Mouse (Mus musculus) adrenal gland, adult 8-10 months (tissue): ENCODE data around the gene Serpina3j. TPM values are rescaled to one million over a fixed set of nuclear protein-coding genes. Genes with fewer than 3 reads are reported as not detected.

Experiments
- total RNA-seq, 4 experiments: library from RNA; stranded (reverse); gene quantifications; 2 replicates each; pipeline ENCODE4 v1.2.4; 2022

Serpina3j gene
- total RNA-seq, 4 experiments from 2014 or later: 0.42 TPM; not detected in 3

Other genes starting within 250 kb of the Serpina3j start
- gene Serpina5, start 213.4 kb upstream of the Serpina3j start, total RNA-seq: 1 to 10 TPM; 1.1 to 3.3 (median 1.9) TPM
- gene Serpina3a, start 201.8 kb upstream of the Serpina3j start, total RNA-seq: under 1 TPM in 1 of 4 experiments, not detected in 3; 0.20 TPM
- under 1 TPM in 3 of 4 experiments, not detected in 1; 0.15 to 0.40 (median 0.20) TPM for gene Serpina3b, start 186.6 kb upstream of the Serpina3j start, total RNA-seq
- 10 to 100 TPM in 3 of 4 experiments, 1 to 10 TPM in 1; 8.3 to 18.3 (median 13.6) TPM for gene Serpina3c, start 160.7 kb upstream of the Serpina3j start, total RNA-seq
- gene Serpina3f, start 100.0 kb upstream of the Serpina3j start, total RNA-seq: under 1 TPM in 3 of 4 experiments, not detected in 1; 0.35 to 0.78 (median 0.38) TPM
- 1 to 10 TPM; 3.0 to 9.9 (median 3.8) TPM for gene Serpina3g, start 78.3 kb upstream of the Serpina3j start, total RNA-seq
- under 1 TPM in 2 of 4 experiments, not detected in 2; 0.24 to 0.31 TPM for gene Serpina3i, start 51.4 kb upstream of the Serpina3j start, total RNA-seq
- 1 to 10 TPM in 3 of 4 experiments, under 1 TPM in 1; 0.49 to 6.3 (median 3.1) TPM for gene Serpina3k, start 23.9 kb downstream of the Serpina3j start, total RNA-seq
- 1 to 10 TPM in 3 of 4 experiments, under 1 TPM in 1; 0.74 to 2.5 (median 1.1) TPM for gene Serpina3m, start 23.9 kb downstream of the Serpina3j start, total RNA-seq
- gene Serpina3n, start 92.2 kb downstream of the Serpina3j start, total RNA-seq: 10 to 100 TPM in 2 of 4 experiments, 1 to 10 TPM in 2; 6.0 to 42.3 (median 14.6) TPM
- under 1 TPM in 1 of 4 experiments, not detected in 3; 0.21 TPM for gene Gsc, start 158.8 kb downstream of the Serpina3j start, total RNA-seq